Mouse (Mus musculus) liver, embryonic 12.5 days (tissue): ENCODE data around the gene Clba1. TPM values are rescaled to one million over a fixed set of nuclear protein-coding genes. Genes with fewer than 3 reads are reported as not detected.

Source experiments
- ATAC-seq: fragments of 200-750 bp; cut with Nextera tagmentation; 2 replicates; pipeline ENCODE4 v1.8.0; 2017; ENCODE audit warnings: moderate number of reproducible peaks, mild to moderate bottlenecking, moderate library complexity
- H3K27ac ChIP-seq: fragments of 300-500 bp; sonication (generic); 2 replicates; pipeline ENCODE4 v1.5.1; 2016; ENCODE audit warnings: mild to moderate bottlenecking
- H3K27me3 ChIP-seq: fragments of 300-500 bp; sonication (generic); replicated peaks from 2 replicates; pipeline ENCODE4 v1.6.1; 2016; ENCODE audit warnings: mild to moderate bottlenecking, moderate library complexity
- H3K36me3 ChIP-seq: fragments of 300-500 bp; sonication (generic); 2 replicates; pipeline ENCODE4 v1.6.1; 2016; ENCODE audit warnings: mild to moderate bottlenecking, moderate library complexity
- H3K4me1 ChIP-seq: fragments of 300-500 bp; sonication (generic); 2 replicates; pipeline ENCODE4 v1.6.1; 2016
- H3K4me2 ChIP-seq: fragments of 300-500 bp; sonication (generic); 2 replicates; pipeline ENCODE4 v1.6.1; 2016; ENCODE audit warnings: mild to moderate bottlenecking, moderate library complexity
- H3K4me3 ChIP-seq: fragments of 300-500 bp; sonication (generic); 2 replicates; pipeline ENCODE4 v1.5.1; 2016; ENCODE audit warnings: mild to moderate bottlenecking, moderate library complexity
- H3K9ac ChIP-seq: fragments of 300-500 bp; sonication (generic); 2 replicates; pipeline ENCODE4 v1.6.1; 2016; ENCODE audit warnings: mild to moderate bottlenecking, moderate library complexity
- H3K9me3 ChIP-seq: fragments of 300-500 bp; sonication (generic); replicated peaks from 2 replicates; pipeline ENCODE4 v1.6.1; 2016; ENCODE audit warnings: mild to moderate bottlenecking, moderate library complexity
- WGBS: fragments of 180-500 bp; shearing (Covaris S2); methylation state at CpG from one replicate; pipeline ENCODE4 v1.1.7; 2016; ENCODE audit not compliant: insufficient replicate concordance; 5-methylcytosine and 5-hydroxymethylcytosine counted together
- polyA plus RNA-seq: library from polyadenylated mRNA; unstranded; fragments of >200 nt; fragmentation: Nextera tagmentation; extraction: Ambion mirVana; gene quantifications from 2 replicates; pipeline ENCODE4 v1.2.1, GENCODE M21; 2016

Clba1 gene
- polyA plus RNA-seq, 1 experiment from 2014 or later, result 1.2 TPM

GRCm38 (mm10) chr12:112769031-112769430 is 39.7 kb upstream of the Clba1 start:
- ATAC-seq, result no peak
- Histone ChIP-seq H3K27ac (no peak overlapping the region), H3K9ac (no peak overlapping the region), H3K4me3 (no peak overlapping the region), H3K4me2 (no peak overlapping the region), H3K36me3 (no peaks in the 10 kb centered on the region), H3K4me1 (no peaks in the 10 kb centered on the region), H3K9me3 (no peaks in the 10 kb centered on the region), H3K27me3 (peaks cover 7% of the 10 kb centered on the region; the same call in 1 of the 2 replicates)
- WGBS, result 61% methylated on average over 6 of the region's 6 CpGs

- H3K27ac ChIP-seq, result no peak overlapping the region
- WGBS, result 75% methylated on average over 2 of the region's 2 CpGs
- ATAC-seq, result no peak
Measured at GRCm38 (mm10) chr12:112769751-112770150, 39.0 kb upstream of the Clba1 start.

GRCm38 (mm10) chr12:112770396-112770795 is 38.3 kb upstream of the Clba1 start:
- H3K4me1 ChIP-seq, result no peaks in the 10 kb centered on the region
- 0 out of 2 replicates have a peak, but pooled peaks cover under 1% of the 10 kb centered on the region for H3K9me3 ChIP-seq
- H3K36me3 ChIP-seq, result no peaks in the 10 kb centered on the region
- no peak for ATAC-seq
- H3K27ac ChIP-seq, result no peak overlapping the region
- H3K4me2 ChIP-seq, result no peak overlapping the region
- H3K9ac ChIP-seq, result no peak overlapping the region
- 56% methylated on average over 4 of the region's 4 CpGs for WGBS
- H3K27me3 ChIP-seq, result peaks cover 7% of the 10 kb centered on the region; the same call in 1 of the 2 replicates
- H3K4me3 ChIP-seq, result no peak overlapping the region

More at GRCm38 (mm10) chr12:112769751-112770150, 39.0 kb upstream of the Clba1 start:
- Histone ChIP-seq H3K4me1 (no peaks in the 10 kb centered on the region), H3K4me3 (no peak overlapping the region), H3K27me3 (peaks cover 7% of the 10 kb centered on the region; the same call in 1 of the 2 replicates), H3K9me3 (no peaks in the 10 kb centered on the region), H3K4me2 (no peak overlapping the region), H3K9ac (no peak overlapping the region), H3K36me3 (no peaks in the 10 kb centered on the region)

- ATAC-seq, result no peak
- 76% methylated on average over 14 of the region's 14 CpGs for WGBS
Measured at GRCm38 (mm10) chr12:112772306-112772705, 36.4 kb upstream of the Clba1 start.

GRCm38 (mm10) chr12:112773366-112773765 is 35.4 kb upstream of the Clba1 start:
- Histone ChIP-seq H3K4me1 (no peaks in the 10 kb centered on the region), H3K27ac (no peak overlapping the region), H3K36me3 (no peaks in the 10 kb centered on the region), H3K9me3 (0 out of 2 replicates have a peak, but pooled peaks cover 2% of the 10 kb centered on the region), H3K4me3 (no peak overlapping the region), H3K9ac (no peak overlapping the region), H3K4me2 (no peak overlapping the region), H3K27me3 (peaks cover 3% of the 10 kb centered on the region; the same call in 1 of the 2 replicates)
- no peak for ATAC-seq
- WGBS, result 30% methylated on average over 9 of the region's 9 CpGs

More at GRCm38 (mm10) chr12:112772306-112772705, 36.4 kb upstream of the Clba1 start:
- Histone ChIP-seq H3K36me3 (no peaks in the 10 kb centered on the region), H3K4me2 (no peak overlapping the region), H3K27ac (no peak overlapping the region), H3K27me3 (peaks cover 7% of the 10 kb centered on the region; the same call in 1 of the 2 replicates), H3K4me3 (no peak overlapping the region), H3K9ac (no peak overlapping the region), H3K4me1 (no peaks in the 10 kb centered on the region), H3K9me3 (0 out of 2 replicates have a peak, but pooled peaks cover 2% of the 10 kb centered on the region)

- H3K9me3 ChIP-seq, result 0 out of 2 replicates have a peak, but pooled peaks cover 2% of the 10 kb centered on the region
- peaks cover 3% of the 10 kb centered on the region; the same call in 1 of the 2 replicates for H3K27me3 ChIP-seq
- WGBS, result 43% methylated on average over 6 of the region's 6 CpGs
- no peak overlapping the region for H3K4me2 ChIP-seq
- no peaks in the 10 kb centered on the region for H3K36me3 ChIP-seq
- H3K27ac ChIP-seq, result no peak overlapping the region
- ATAC-seq, result no peak
- H3K4me1 ChIP-seq, result no peaks in the 10 kb centered on the region
- H3K4me3 ChIP-seq, result no peak overlapping the region
- H3K9ac ChIP-seq, result no peak overlapping the region
Measured at GRCm38 (mm10) chr12:112774026-112774425, 34.7 kb upstream of the Clba1 start.

- Histone ChIP-seq H3K9ac (no peak overlapping the region), H3K9me3 (0 out of 2 replicates have a peak, but pooled peaks cover 2% of the 10 kb centered on the region), H3K4me3 (no peak overlapping the region), H3K27me3 (peaks cover 3% of the 10 kb centered on the region; the same call in 1 of the 2 replicates), H3K36me3 (no peaks in the 10 kb centered on the region), H3K27ac (no peak overlapping the region), H3K4me2 (no peak overlapping the region), H3K4me1 (no peaks in the 10 kb centered on the region)
- 71% methylated on average over 10 of the region's 10 CpGs for WGBS
- ATAC-seq, result no peak
Measured at GRCm38 (mm10) chr12:112774481-112774880, 34.3 kb upstream of the Clba1 start.

GRCm38 (mm10) chr12:112791026-112791425 is 17.7 kb upstream of the Clba1 start:
- ATAC-seq, result no peak
- H3K9me3 ChIP-seq, result no peaks in the 10 kb centered on the region
- no peak overlapping the region for H3K9ac ChIP-seq
- H3K27ac ChIP-seq, result no peak overlapping the region
- no peaks in the 10 kb centered on the region for H3K36me3 ChIP-seq
- H3K4me3 ChIP-seq, result no peak overlapping the region
- 0 out of 2 replicates have a peak, but pooled peaks cover 15% of the 10 kb centered on the region for H3K4me1 ChIP-seq
- 56% methylated on average over 8 of the region's 8 CpGs for WGBS
- H3K27me3 ChIP-seq, result peaks cover 12% of the 10 kb centered on the region
- no peak overlapping the region for H3K4me2 ChIP-seq

- H3K9ac ChIP-seq, result no peak overlapping the region
Measured at GRCm38 (mm10) chr12:112793601-112794355, 15.0 kb upstream of the Clba1 start.

GRCm38 (mm10) chr12:112794356-112794816 is 14.4 kb upstream of the Clba1 start:
- no peaks in the 10 kb centered on the region for H3K9me3 ChIP-seq

More at GRCm38 (mm10) chr12:112793601-112794355, 15.0 kb upstream of the Clba1 start:
- WGBS, result 55% methylated on average over 13 of the region's 13 CpGs
- H3K4me1 ChIP-seq, result peaks cover 15% of the 10 kb centered on the region; the same call in 1 of the 2 replicates
- H3K4me2 ChIP-seq, result no peak overlapping the region
- no peaks in the 10 kb centered on the region for H3K36me3 ChIP-seq
- no peak overlapping the region for H3K4me3 ChIP-seq
- H3K9me3 ChIP-seq, result no peaks in the 10 kb centered on the region
- H3K27ac ChIP-seq, result no peak overlapping the region
- ATAC-seq, result 0 out of 2 replicates have a peak, but pooled peaks have one; percentile 21
- H3K27me3 ChIP-seq, result peaks cover 40% of the 10 kb centered on the region

GRCm38 (mm10) chr12:112794998-112795397 is 13.7 kb upstream of the Clba1 start:
- no peak overlapping the region for H3K4me2 ChIP-seq
- 65% methylated on average over 5 of the region's 5 CpGs for WGBS
- no peak overlapping the region for H3K27ac ChIP-seq

More at GRCm38 (mm10) chr12:112794356-112794816, 14.4 kb upstream of the Clba1 start:
- no peak overlapping the region for H3K4me3 ChIP-seq
- peaks cover 46% of the 10 kb centered on the region for H3K27me3 ChIP-seq
- H3K4me2 ChIP-seq, result no peak overlapping the region
- peaks cover 15% of the 10 kb centered on the region; the same call in 1 of the 2 replicates for H3K4me1 ChIP-seq
- no peaks in the 10 kb centered on the region for H3K36me3 ChIP-seq
- no peak overlapping the region for H3K27ac ChIP-seq
- no peak for ATAC-seq
- 34% methylated on average over 7 of the region's 7 CpGs for WGBS
- H3K9ac ChIP-seq, result no peak overlapping the region

More at GRCm38 (mm10) chr12:112794998-112795397, 13.7 kb upstream of the Clba1 start:
- H3K27me3 ChIP-seq, result peaks cover 51% of the 10 kb centered on the region
- no peak for ATAC-seq
- no peaks in the 10 kb centered on the region for H3K9me3 ChIP-seq
- H3K36me3 ChIP-seq, result no peaks in the 10 kb centered on the region
- no peak overlapping the region for H3K9ac ChIP-seq
- H3K4me3 ChIP-seq, result no peak overlapping the region
- H3K4me1 ChIP-seq, result peaks cover 15% of the 10 kb centered on the region; the same call in 1 of the 2 replicates
